Mouse (Mus musculus): ENCODE measurements around the gene Rps25. TPM values are rescaled to one million over a fixed set of nuclear protein-coding genes. Genes with fewer than 3 reads are reported as not detected.
A peak's percentile ranks its signal among the peaks of the same experiment; 100 is the strongest.

Rps25 gene
- polyA plus RNA-seq, 1 experiment from 2014 or later, result 2,121 TPM

DNA sequence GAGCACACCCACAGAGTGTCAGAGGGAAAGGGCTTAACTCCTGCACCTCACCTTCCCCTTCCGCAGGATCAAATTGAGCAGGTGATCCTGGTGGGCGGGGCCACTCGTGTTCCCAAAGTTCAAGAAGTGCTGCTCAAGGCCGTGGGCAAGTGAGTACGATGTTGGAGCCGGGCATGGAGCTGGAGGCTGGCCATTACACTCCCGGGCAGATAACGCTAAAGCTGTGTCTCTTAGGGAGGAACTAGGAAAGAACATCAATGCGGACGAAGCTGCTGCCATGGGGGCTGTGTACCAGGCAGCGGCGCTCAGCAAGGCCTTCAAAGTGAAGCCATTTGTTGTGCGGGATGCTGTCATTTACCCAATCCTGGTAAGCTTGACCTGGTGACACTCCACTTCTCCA is 22.3 kb upstream of the Rps25 start:
- H3K4me2 ChIP-seq, result no peak overlapping the region
- H3K4me1 ChIP-seq, result peaks cover 14% of the 10 kb centered on the region; the same call in 1 of the 2 replicates
- no peak for ATAC-seq (ENCODE audit: insufficient read depth, low FRiP score, low read depth)
- no peak overlapping the region for H3K4me3 ChIP-seq (replicated peaks)
- H3K9me3 ChIP-seq, result no peaks in the 10 kb centered on the region
- no peaks in the 10 kb centered on the region for H3K27me3 ChIP-seq (replicated peaks)
- 88% methylated on average over 13 of the region's 13 CpGs for WGBS
- no peak overlapping the region for H3K9ac ChIP-seq
- H3K36me3 ChIP-seq, result peaks cover 79% of the 10 kb centered on the region
- no peak overlapping the region for H3K27ac ChIP-seq

GRCm38 (mm10) chr9:44387221-44387620 is 19.7 kb upstream of the Rps25 start:
- Histone ChIP-seq H3K9ac (no peak overlapping the region), H3K4me3 (replicated peaks) (no peak overlapping the region), H3K4me2 (no peak overlapping the region), H3K27ac (no peak overlapping the region), H3K27me3 (replicated peaks) (no peaks in the 10 kb centered on the region), H3K36me3 (peaks cover 80% of the 10 kb centered on the region), H3K4me1 (no peaks in the 10 kb centered on the region), H3K9me3 (no peaks in the 10 kb centered on the region)
- ATAC-seq (ENCODE audit: insufficient read depth, low FRiP score, low read depth), result no peak
- WGBS, result 77% methylated on average over 3 of the region's 3 CpGs

DNA sequence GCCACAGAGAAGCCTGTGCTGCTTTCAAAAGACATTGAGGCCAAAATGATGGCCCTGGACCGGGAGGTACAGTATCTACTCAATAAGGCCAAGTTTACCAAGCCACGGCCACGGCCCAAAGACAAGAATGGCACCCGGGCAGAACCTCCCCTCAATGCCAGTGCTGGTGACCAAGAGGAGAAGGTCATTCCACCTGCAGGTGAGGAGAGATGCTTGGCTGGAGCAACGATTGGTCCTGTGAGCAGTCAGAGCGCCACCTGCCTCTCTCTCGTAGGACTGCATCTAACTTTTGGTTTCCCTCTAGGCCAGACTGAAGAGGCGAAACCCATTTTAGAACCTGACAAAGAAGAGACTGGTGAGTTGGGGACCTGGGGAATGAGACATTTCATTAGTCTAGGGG is 17.7 kb upstream of the Rps25 start:
- Histone ChIP-seq H3K4me1 (no peaks in the 10 kb centered on the region), H3K4me3 (replicated peaks) (no peak overlapping the region), H3K9me3 (no peaks in the 10 kb centered on the region), H3K27ac (no peak overlapping the region), H3K36me3 (peaks cover 59% of the 10 kb centered on the region), H3K27me3 (replicated peaks) (no peaks in the 10 kb centered on the region), H3K4me2 (no peak overlapping the region), H3K9ac (no peak overlapping the region)
- 64% methylated on average over 8 of the region's 8 CpGs for WGBS
- ATAC-seq (ENCODE audit: insufficient read depth, low FRiP score, low read depth), result no peak

DNA sequence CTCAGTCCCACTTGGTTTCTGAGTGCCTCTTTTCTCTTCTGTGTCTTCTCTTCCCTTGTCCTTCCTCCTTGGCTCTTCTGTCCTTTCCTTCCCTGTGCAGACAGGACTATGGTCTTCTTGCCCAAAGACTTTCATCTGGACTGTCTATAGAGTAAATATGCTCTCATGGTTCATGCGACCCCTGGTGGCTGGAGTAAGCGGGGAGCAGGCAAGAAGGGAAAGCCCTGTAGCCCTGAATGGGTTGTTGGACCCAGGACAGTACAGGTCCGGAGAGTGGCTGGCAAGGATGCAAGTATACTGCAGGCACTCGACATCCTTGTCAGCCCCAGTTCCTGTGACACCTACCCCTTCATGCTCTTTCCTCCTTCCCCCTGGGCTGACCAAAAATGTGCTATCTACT is 15.5 kb upstream of the Rps25 start:
- H3K36me3 ChIP-seq, result peaks cover 38% of the 10 kb centered on the region
- no peak overlapping the region for H3K4me2 ChIP-seq
- H3K9ac ChIP-seq, result no peak overlapping the region
- ATAC-seq (ENCODE audit: insufficient read depth, low FRiP score, low read depth), result peak; percentile 30
- no peaks in the 10 kb centered on the region for H3K9me3 ChIP-seq
- no peaks in the 10 kb centered on the region for H3K4me1 ChIP-seq
- H3K27ac ChIP-seq, result no peak overlapping the region
- no peaks in the 10 kb centered on the region for H3K27me3 ChIP-seq (replicated peaks)
- 35% methylated on average over 4 of the region's 4 CpGs for WGBS
- H3K4me3 ChIP-seq (replicated peaks), result no peak overlapping the region

DNA sequence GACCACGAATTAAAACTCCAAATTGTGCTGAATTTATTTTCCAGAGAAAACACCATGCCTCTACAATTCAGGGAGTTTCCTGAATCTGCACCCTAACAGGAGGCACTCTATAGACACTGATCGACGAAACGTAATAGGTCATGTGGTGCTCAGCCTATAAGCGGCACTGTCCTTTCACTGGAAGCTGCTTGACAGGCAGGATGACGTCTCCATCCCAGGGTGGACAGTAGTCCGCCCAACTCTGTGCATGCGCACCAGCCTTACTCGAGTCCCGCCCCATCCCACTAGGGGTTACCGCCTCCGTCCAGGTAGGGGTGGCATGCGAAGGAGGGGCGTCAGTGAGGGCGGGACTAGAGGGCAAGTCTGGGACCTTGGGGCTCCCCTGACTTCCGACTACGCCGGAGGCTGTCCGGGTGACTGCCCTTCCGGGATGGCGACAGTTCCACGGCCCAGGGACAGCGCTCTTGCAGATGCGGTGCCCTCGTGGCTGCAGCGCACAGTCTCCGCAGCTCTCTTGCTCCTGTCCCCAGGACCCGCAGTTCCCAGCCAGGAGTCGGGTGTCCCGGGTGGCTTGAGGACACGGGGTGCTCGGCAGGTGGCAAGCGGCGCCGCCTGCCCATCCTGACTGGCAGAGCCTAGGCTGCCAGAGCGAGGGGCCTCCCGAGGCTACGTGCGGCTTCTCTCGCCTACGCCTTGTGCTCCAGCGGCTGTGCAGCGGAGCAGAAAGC is 10.1 kb upstream of the Rps25 start, which contains the start of gene Slc37a4:
TSS of gene Slc37a4 (plus strand) at position 169 of the 728 bp plus-strand sequence.
- whole genome bisulfite sequencing, result under 1% methylated on average over 43 of the region's 43 CpGs
- peak; percentile 98 for ATAC-seq (ENCODE audit: insufficient read depth, low FRiP score, low read depth)
- peak within 1 kb of the TSS; percentile 66 for H3K4me3 ChIP-seq (replicated peaks)
- peak within 1 kb of the TSS; percentile 71 for H3K9ac ChIP-seq
- peak within 1 kb of the TSS; percentile 79 for H3K4me2 ChIP-seq
- H3K27ac ChIP-seq, result peak within 1 kb of the TSS; percentile 84
- no peaks in the 10 kb centered on the region for H3K4me1 ChIP-seq
- H3K36me3 ChIP-seq, result peaks cover 17% of the 10 kb centered on the region
- no peaks in the 10 kb centered on the region for H3K27me3 ChIP-seq (replicated peaks)
- no peaks in the 10 kb centered on the region for H3K9me3 ChIP-seq

- Histone ChIP-seq H3K4me1 (no peaks in the 10 kb centered on the region), H3K9ac (no peak overlapping the region), H3K27ac (peak overlapping the region; percentile 41), H3K36me3 (peaks cover 27% of the 10 kb centered on the region), H3K4me3 (replicated peaks) (peak overlapping the region; percentile 66), H3K4me2 (peak overlapping the region; percentile 79), H3K9me3 (no peaks in the 10 kb centered on the region), H3K27me3 (replicated peaks) (no peaks in the 10 kb centered on the region)
- ATAC-seq (ENCODE audit: insufficient read depth, low FRiP score, low read depth), result no peak
- WGBS, result 34% methylated on average over 4 of the region's 4 CpGs
These were observed 8.9 kb upstream of the Rps25 start for GRCm38 (mm10) chr9:44398087-44398486.

DNA sequence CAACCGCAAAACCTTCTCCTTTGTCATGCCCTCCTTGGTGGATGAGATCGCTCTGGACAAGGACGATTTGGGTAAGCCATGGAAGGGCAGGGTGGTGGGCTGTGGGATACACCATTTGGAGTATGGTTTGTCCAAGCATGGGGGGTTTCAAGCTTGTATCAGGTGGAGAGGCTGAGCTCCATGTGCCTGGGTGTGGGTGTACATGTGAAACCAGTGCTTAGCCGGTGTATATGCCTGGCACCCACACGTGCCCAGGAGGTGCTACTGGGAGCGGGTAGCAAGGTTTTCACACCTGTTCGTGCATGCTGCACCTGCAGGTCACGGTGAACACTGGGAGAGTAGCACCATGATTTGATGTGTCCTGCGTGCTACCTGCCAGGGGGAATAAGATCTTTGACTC is 8.4 kb upstream of the Rps25 start:
- Histone ChIP-seq H3K4me1 (no peaks in the 10 kb centered on the region), H3K36me3 (peaks cover 31% of the 10 kb centered on the region), H3K9me3 (no peaks in the 10 kb centered on the region), H3K4me3 (replicated peaks) (peak overlapping the region; percentile 66), H3K27ac (peak overlapping the region; percentile 41; the same call in 1 of the 2 replicates), H3K9ac (no peak overlapping the region), H3K27me3 (replicated peaks) (no peaks in the 10 kb centered on the region), H3K4me2 (peak overlapping the region; percentile 79)
- ATAC-seq (ENCODE audit: insufficient read depth, low FRiP score, low read depth), result no peak
- WGBS, result 76% methylated on average over 9 of the region's 9 CpGs

- H3K27ac ChIP-seq, result no peak overlapping the region
- 75% methylated on average over 13 of the region's 13 CpGs for WGBS
- no peak overlapping the region for H3K4me2 ChIP-seq
- no peak overlapping the region for H3K9ac ChIP-seq
- no peaks in the 10 kb centered on the region for H3K9me3 ChIP-seq
- H3K27me3 ChIP-seq (replicated peaks), result no peaks in the 10 kb centered on the region
- no peak for ATAC-seq (ENCODE audit: insufficient read depth, low FRiP score, low read depth)
- H3K4me1 ChIP-seq, result no peaks in the 10 kb centered on the region
- 0 out of 2 replicates have a peak overlapping the region, but pooled peaks have one; percentile 66 for H3K4me3 ChIP-seq (replicated peaks)
- peaks cover 37% of the 10 kb centered on the region for H3K36me3 ChIP-seq
These were observed 7.7 kb upstream of the Rps25 start for GRCm38 (mm10) chr9:44399114-44399794.

DNA sequence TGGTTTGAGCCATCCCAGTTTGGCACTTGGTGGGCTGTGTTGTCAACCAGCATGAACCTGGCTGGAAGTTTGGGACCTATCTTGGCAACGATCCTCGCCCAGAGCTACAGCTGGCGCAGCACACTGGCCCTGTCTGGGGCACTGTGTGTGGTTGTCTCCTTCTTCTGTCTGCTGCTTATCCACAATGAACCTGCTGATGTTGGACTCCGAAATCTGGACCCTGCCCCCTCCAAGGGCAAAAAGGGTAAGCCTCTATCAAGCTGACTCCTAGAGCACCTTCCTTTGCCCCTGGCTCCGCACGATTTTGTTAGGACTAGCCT is 7.2 kb upstream of the Rps25 start:
- H3K9ac ChIP-seq, result no peak overlapping the region
- H3K4me1 ChIP-seq, result no peaks in the 10 kb centered on the region
- H3K4me3 ChIP-seq (replicated peaks), result no peak overlapping the region
- no peak overlapping the region for H3K27ac ChIP-seq
- peaks cover 37% of the 10 kb centered on the region for H3K36me3 ChIP-seq
- no peaks in the 10 kb centered on the region for H3K27me3 ChIP-seq (replicated peaks)
- no peaks in the 10 kb centered on the region for H3K9me3 ChIP-seq
- no peak for ATAC-seq (ENCODE audit: insufficient read depth, low FRiP score, low read depth)
- no peak overlapping the region for H3K4me2 ChIP-seq
- 89% methylated on average over 6 of the region's 6 CpGs for WGBS

GRCm38 (mm10) chr9:44401081-44401480 is 5.9 kb upstream of the Rps25 start:
- H3K9me3 ChIP-seq, result no peaks in the 10 kb centered on the region
- ATAC-seq (ENCODE audit: insufficient read depth, low FRiP score, low read depth), result no peak
- H3K27me3 ChIP-seq (replicated peaks), result no peaks in the 10 kb centered on the region
- H3K27ac ChIP-seq, result no peak overlapping the region
- no peak overlapping the region for H3K9ac ChIP-seq
- H3K4me2 ChIP-seq, result no peak overlapping the region
- no peak overlapping the region for H3K4me3 ChIP-seq (replicated peaks)
- 77% methylated on average over 4 of the region's 4 CpGs for WGBS
- no peaks in the 10 kb centered on the region for H3K4me1 ChIP-seq
- peaks cover 42% of the 10 kb centered on the region for H3K36me3 ChIP-seq

- peaks cover 48% of the 10 kb centered on the region for H3K36me3 ChIP-seq
- H3K4me1 ChIP-seq, result 0 out of 2 replicates have a peak, but pooled peaks cover 3% of the 10 kb centered on the region
- no peak overlapping the region for H3K27ac ChIP-seq
- H3K9ac ChIP-seq, result no peak overlapping the region
- H3K4me2 ChIP-seq, result no peak overlapping the region
- H3K27me3 ChIP-seq (replicated peaks), result no peaks in the 10 kb centered on the region
- H3K9me3 ChIP-seq, result no peaks in the 10 kb centered on the region
- H3K4me3 ChIP-seq (replicated peaks), result no peak overlapping the region
- 50% methylated on average over 3 of the region's 3 CpGs for WGBS
- ATAC-seq (ENCODE audit: insufficient read depth, low FRiP score, low read depth), result no peak
These were observed 1.9 kb upstream of the Rps25 start for GRCm38 (mm10) chr9:44405011-44405410.

GRCm38 (mm10) chr9:44407752-44408097 is 786 bp downstream of the Rps25 start:
- peak overlapping the region; percentile 63 for H3K4me2 ChIP-seq
- peak overlapping the region; percentile 76 for H3K9ac ChIP-seq
- no peak for ATAC-seq (ENCODE audit: insufficient read depth, low FRiP score, low read depth)
- H3K9me3 ChIP-seq, result no peaks in the 10 kb centered on the region
- under 1% methylated on average over 24 of the region's 24 CpGs for WGBS
- H3K36me3 ChIP-seq, result peaks cover 43% of the 10 kb centered on the region
- peak overlapping the region; percentile 93 for H3K4me3 ChIP-seq (replicated peaks)
- H3K27me3 ChIP-seq (replicated peaks), result no peaks in the 10 kb centered on the region
- peak overlapping the region; percentile 97 for H3K27ac ChIP-seq
- 0 out of 2 replicates have a peak, but pooled peaks cover 3% of the 10 kb centered on the region for H3K4me1 ChIP-seq
